Mouse (Mus musculus) gastrocnemius, postnatal 4 days (tissue): ENCODE measurements around the gene Slc5a5. TPM values are rescaled to one million over a fixed set of nuclear protein-coding genes. Genes with fewer than 3 reads are reported as not detected.
A peak's percentile ranks its signal among the peaks of the same experiment; 100 is the strongest.

Experiments
- DNase-seq, 2 experiments: peaks; one replicate each; pipeline ENCODE4 v3.0.0; 2021 to 2022; ENCODE audit warnings: low spot score in 2 of 2, mixed read lengths in 2 of 2
- total RNA-seq, 2 experiments: library from RNA; stranded (reverse); gene quantifications; 2 replicates each; pipeline ENCODE4 v1.2.3; 2021

The Slc5a5 gene
- total RNA-seq, 2 experiments from 2014 or later: not detected

- no peak for DNase-seq
These were observed 12.0 kb downstream of the Slc5a5 start for GRCm38 (mm10) chr8:70880546-70880945.

- peak in 1 of 2 experiments; percentile 30 for DNase-seq
These were observed 12.4 kb downstream of the Slc5a5 start for GRCm38 (mm10) chr8:70880126-70880525.

GRCm38 (mm10) chr8:70879500-70879899 lies 13.1 kb downstream of the Slc5a5 start:
- DNase-seq: no peak

DNA sequence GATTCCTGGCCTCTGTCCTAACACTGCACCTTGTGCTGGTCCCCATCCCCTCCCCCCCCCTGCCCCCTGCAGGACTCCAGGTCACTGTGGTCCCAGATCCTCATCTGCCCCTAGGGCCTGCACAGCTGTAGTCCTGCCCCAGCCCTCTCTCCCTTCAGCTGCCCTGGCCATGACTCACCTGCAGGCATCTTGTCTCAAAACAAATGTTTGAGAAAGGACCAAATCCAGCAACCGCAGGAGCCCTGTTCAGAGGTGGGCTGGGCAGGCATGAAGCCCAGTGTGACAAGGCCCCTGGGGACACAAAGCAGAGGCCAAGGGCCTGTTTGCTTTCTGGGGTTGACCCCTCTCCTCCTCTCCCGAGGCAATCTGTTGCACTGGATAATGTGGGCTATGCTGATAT lies 14.4 kb downstream of the Slc5a5 start:
- no peak for DNase-seq

GRCm38 (mm10) chr8:70876382-70876781 lies 16.2 kb downstream of the Slc5a5 start:
- DNase-seq: no peak

DNA sequence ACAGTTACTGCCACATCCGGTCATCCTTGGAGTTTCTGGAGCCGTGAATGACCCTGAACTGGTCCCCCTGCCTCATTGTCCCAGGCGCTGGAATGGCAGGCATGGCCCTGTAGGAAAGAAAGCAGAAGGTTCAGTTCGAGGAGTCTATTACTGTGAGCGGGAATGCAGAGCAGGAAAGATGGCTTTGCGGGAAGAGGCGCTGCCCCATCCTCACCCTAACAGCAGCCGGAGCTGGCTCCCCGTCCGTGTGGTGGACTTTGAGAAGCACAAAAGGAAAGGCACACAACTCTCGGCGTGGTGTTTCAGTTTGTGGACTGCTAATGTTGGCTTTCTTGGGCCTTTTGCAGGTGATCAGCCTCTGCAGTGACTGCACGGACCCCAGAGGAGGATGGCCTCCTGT lies 18.1 kb downstream of the Slc5a5 start:
- no peak for DNase-seq

- DNase-seq: peak; percentile 95 to 96
These were observed 19.1 kb downstream of the Slc5a5 start, which contains the start of gene Ccdc124 for GRCm38 (mm10) chr8:70873364-70873985. Ccdc124 (minus strand) TSS chr8:70873935.

DNA sequence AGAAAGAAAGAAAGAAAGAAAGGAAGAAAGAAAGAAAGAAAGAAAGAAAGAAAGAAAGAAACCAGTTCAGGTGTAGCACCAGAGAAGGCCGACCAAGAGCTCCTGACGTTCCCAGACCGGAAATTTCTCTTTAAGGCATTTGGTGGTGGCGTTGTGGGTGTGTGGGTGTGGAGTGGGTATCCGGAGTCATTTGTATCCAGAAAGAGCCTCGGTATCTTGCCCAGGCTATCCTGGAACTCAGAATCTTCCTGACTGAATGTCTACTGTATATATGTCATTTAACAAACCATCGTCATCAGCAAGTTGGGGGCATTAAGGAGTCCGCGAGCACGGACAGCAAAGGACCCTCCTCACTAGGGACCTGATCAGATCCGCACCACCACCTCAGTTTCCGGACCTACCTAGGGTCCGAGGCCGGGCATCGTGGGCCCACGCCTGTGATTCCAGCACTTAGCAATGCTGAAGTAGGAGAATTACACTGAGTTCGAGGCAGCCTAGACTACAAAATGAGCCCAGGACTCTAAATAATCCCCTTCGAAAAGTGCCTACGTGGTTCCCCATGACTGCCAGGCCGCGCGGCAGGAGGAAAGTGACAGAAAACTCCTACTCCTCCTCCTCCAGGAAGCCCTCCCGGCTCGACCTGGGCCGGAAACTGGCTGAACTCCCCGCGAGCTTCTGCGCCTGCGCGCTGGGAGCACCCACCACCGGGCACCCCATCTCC lies 19.8 kb downstream of the Slc5a5 start:
- no peak for DNase-seq

- no peak for DNase-seq
These were observed 21.3 kb downstream of the Slc5a5 start for GRCm38 (mm10) chr8:70871195-70871807.

- DNase-seq: peak in 1 of 2 experiments; percentile 72
These were observed 22.9 kb downstream of the Slc5a5 start for GRCm38 (mm10) chr8:70869601-70870041.

GRCm38 (mm10) chr8:70869199-70869571 lies 23.4 kb downstream of the Slc5a5 start:
- DNase-seq: no peak

- no peak for DNase-seq
These were observed 23.9 kb downstream of the Slc5a5 start for GRCm38 (mm10) chr8:70868559-70869198.

DNA sequence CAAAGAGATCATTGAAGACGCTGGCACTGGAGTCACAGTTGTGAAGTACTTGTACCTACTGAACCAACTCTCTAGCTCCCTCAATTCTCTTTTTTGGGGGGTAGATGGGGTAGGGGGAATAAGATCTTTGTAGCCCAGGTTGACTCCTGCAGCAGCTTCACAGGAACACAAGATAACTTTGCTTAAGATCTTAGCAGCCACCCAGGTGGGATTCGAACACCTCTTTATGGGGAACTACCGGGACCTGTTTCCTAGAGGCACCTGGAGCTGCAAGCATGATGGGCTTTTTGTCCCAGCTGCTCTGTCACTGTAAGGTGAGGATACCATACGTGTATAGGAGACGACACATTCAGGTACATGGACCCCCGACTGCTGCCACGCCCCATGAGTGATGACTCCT lies 26.0 kb downstream of the Slc5a5 start:
- DNase-seq: no peak

- DNase-seq: no peak
These were observed 26.5 kb downstream of the Slc5a5 start for GRCm38 (mm10) chr8:70866001-70866520.

- DNase-seq: peak; percentile 96 to 99
These were observed 27.1 kb downstream of the Slc5a5 start for GRCm38 (mm10) chr8:70865350-70866000.

DNA sequence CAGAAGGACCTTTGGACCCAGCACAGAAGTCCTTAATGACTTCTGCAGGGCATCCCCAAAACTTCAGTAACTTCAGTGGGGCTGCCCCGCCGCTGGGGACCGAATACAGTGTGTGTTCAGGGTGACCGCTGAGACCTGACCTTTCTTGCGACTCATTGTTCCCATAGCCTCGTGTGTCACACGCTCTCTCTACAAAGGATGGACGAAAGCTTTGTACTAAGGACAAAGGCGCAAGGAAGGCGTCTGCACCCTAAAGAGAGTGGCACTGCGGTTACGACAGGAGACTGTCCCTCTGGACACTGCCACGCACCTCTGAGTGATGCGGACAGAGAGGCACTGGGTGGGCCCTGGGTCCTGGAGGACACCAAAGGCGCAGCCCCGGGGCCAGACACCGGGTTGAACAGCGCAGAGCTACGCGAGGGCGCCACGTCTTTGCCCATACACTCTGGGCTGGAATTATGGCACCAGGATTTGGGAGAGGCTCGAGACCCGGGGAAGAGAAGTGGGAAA lies 27.8 kb downstream of the Slc5a5 start:
- no peak for DNase-seq

DNA sequence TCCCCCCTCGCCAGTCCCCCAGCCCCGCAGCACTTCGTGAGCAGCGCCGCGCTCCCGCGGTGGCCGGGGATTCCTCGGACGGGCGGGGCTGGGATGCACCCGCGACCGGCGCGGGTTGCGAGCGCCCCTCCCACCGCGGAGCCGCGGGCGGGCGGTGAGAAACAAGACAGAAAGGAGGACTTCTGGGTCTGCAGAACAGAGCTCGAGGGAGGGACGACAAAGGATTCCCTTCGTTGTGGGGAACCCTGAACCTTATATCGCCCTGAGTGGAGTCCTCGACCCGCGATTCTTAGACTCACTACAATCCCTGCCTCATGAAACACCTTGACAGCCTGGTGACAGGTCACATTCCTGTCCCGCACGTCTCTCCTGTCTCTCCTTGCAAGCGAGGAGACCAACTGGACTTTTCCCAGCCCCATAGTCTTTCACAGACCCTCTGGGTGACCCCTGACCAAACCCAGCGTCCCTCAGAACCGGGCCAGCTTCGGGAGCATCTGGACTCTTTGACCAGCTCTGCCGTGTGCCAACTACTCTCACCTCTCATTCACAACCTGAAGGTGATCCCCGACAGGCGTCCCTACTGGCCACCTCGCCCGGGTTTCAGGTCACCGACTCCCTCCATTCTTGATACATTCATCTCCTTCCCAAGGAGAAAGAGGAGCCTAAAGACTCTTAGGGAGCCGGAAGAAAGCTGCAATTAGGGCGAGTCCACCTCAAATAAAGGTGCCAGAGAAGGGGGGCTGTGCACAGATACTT lies 28.4 kb downstream of the Slc5a5 start:
- DNase-seq: no peak

DNA sequence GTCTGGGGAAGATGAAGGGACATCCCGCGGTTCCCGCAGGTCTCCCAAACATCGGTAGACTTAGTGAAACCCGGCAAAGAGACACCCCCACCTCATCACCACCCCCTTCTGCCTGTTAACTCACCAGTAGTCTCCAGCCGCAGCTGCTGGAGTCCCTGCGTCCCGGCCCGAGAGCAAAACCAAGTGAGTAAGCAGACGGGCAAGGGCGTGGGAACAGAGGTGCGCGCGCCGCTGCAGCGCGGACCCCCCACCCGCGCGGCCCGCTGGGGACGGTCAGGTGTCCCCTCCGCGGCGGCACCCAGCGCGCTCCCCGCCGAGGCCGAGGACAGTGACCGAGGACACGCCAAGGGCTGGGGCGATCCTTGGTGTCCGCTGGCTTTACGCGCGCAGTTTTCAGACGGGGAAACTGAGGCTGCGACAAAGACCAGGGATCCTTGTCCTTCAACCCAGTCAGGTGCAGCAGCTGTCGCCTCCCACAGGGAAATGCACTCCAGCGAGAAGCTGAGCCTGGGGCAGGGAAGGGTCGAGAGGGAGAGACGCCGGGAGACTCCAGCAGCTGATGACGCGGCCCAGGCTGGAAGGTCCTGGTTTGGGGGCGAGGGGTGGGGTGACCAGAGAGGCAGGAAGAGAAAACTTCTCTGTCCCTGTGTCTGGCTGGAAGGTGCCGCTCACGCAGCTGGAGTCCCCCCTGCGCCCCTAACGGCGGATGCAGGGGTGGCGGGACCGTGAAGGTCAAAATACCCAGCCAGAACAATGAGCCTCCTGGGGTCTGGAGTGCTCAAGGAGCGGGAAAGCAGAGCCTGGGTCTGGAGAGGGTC lies 29.5 kb downstream of the Slc5a5 start, which contains the start of gene Kcnn1:
Gene Kcnn1, minus strand, starts transcription at position 435 of the 818 bp plus-strand sequence.
- DNase-seq: no peak

DNA sequence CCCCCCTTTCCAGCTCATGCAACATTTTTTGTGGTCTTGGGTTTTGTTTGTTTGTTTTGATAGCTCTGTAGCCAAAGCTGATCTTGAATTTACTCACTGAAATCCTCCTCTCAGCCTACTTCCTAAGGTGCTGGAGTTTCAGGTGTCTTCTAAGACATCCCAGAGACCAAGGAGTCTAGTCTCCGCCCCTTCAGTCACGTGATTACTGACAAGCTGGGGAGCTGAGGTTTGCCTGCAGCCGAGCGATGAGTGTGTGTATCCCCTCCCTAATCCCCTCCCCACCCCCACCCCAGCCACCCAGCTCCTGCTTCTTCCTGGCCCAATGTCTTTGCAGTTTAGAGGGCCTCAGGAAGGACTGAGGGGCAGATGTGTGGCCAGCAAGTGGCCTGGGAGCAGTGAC lies 35.0 kb downstream of the Slc5a5 start:
- no peak for DNase-seq
